Mouse (Mus musculus) heart, embryonic 14.5 days (tissue): ENCODE measurements around the gene Mrpl27. TPM values are rescaled to one million over a fixed set of nuclear protein-coding genes. Genes with fewer than 3 reads are reported as not detected.

Experiments
- ATAC-seq: fragments of 200-750 bp; cut with Nextera tagmentation; 2 replicates; pipeline ENCODE4 v1.8.0; 2017; ENCODE audit warnings: low read depth, moderate TSS enrichment; ENCODE audit not compliant: insufficient number of reproducible peaks, insufficient read depth, low FRiP score
- H3K27ac ChIP-seq, 2 experiments: fragments of 200-500 bp in 1 of 2; fragments of 300-500 bp in 1 of 2; sonication (generic) in 1 of 2; replicated peaks in 1 of 2; 2 replicates each; pipeline ENCODE4 v1.5.1; 2012 to 2014; ENCODE audit warnings: low read depth in 2 of 2, low read length in 2 of 2, control low read depth in 1 of 2, mild to moderate bottlenecking in 1 of 2, mixed read lengths in 1 of 2; ENCODE audit not compliant: control insufficient read depth in 1 of 2, insufficient read depth in 1 of 2
- H3K27me3 ChIP-seq: fragments of 300-500 bp; sonication (generic); 2 replicates; pipeline ENCODE4 v1.6.1; 2014; ENCODE audit warnings: mild to moderate bottlenecking, low read length, control low read depth; ENCODE audit not compliant: control insufficient read depth, insufficient read depth
- H3K36me3 ChIP-seq: fragments of 300-500 bp; sonication (generic); 2 replicates; pipeline ENCODE4 v1.6.1; 2014; ENCODE audit warnings: mild to moderate bottlenecking, control low read depth, low read length, mixed read lengths; ENCODE audit not compliant: control insufficient read depth, insufficient read depth
- H3K4me1 ChIP-seq, 2 experiments: fragments of 200-500 bp in 1 of 2; fragments of 300-500 bp in 1 of 2; sonication (generic) in 1 of 2; 2 replicates each; pipeline ENCODE4 v1.6.1; 2012 to 2014; ENCODE audit warnings: low read length in 2 of 2, control low read depth in 1 of 2, mixed read lengths in 1 of 2; ENCODE audit not compliant: control insufficient read depth in 2 of 2, insufficient read depth in 2 of 2
- H3K4me2 ChIP-seq: fragments of 300-500 bp; sonication (generic); 2 replicates; pipeline ENCODE4 v1.6.1; 2014; ENCODE audit warnings: mild to moderate bottlenecking, low read length
- H3K4me3 ChIP-seq, 2 experiments: fragments of 200-500 bp in 1 of 2; fragments of 300-500 bp in 1 of 2; sonication (generic) in 1 of 2; 2 replicates each; pipeline ENCODE4 v1.5.1; 2012 to 2014; ENCODE audit warnings: low read length in 2 of 2, mild to moderate bottlenecking in 2 of 2, control low read depth in 1 of 2, low read depth in 1 of 2, moderate library complexity in 1 of 2; ENCODE audit not compliant: control insufficient read depth in 1 of 2, insufficient read depth in 1 of 2
- H3K9ac ChIP-seq: fragments of 300-500 bp; sonication (generic); 2 replicates; pipeline ENCODE4 v1.6.1; 2014; ENCODE audit warnings: mild to moderate bottlenecking, low read length
- H3K9me3 ChIP-seq: fragments of 300-500 bp; sonication (generic); 2 replicates; pipeline ENCODE4 v1.6.1; 2016; ENCODE audit warnings: low read length, control low read depth; ENCODE audit not compliant: control insufficient read depth
- WGBS: fragments of 180-500 bp; shearing (Covaris S2); extraction: QIAGEN DNeasy Blood & Tissue Kit; methylation state at CpG from one replicate; pipeline ENCODE4 v1.1.7; 2014; 5-methylcytosine and 5-hydroxymethylcytosine counted together
- polyA plus RNA-seq: library from polyadenylated mRNA; unstranded; fragments of >200 nt; fragmentation: Nextera tagmentation; extraction: Ambion mirVana; gene quantifications from 2 replicates; pipeline ENCODE4 v1.2.1, GENCODE M21; 2014

Gene Mrpl27
- polyA plus RNA-seq, 1 experiment from 2014 or later, result 147 TPM

GRCm38 (mm10) chr11:94676308-94676707, 22.7 kb downstream of the Mrpl27 start:
- ATAC-seq, result no peak
- 0 out of 2 replicates have a peak, but pooled peaks cover 3% of the 10 kb centered on the region for H3K9me3 ChIP-seq
- H3K4me2 ChIP-seq, result peak overlapping the region; percentile 88
- no peaks in the 10 kb centered on the region for H3K36me3 ChIP-seq
- H3K27me3 ChIP-seq, result no peaks in the 10 kb centered on the region
- H3K27ac ChIP-seq, result no peak overlapping the region
- H3K9ac ChIP-seq, result peak overlapping the region; percentile 97
- H3K4me1 ChIP-seq, result peaks cover 15 to 21% of the 10 kb centered on the region in 2 experiments
- peak overlapping the region; percentile 79 to 95 for H3K4me3 ChIP-seq
- 41% methylated on average over 4 of the region's 4 CpGs for WGBS

- under 1% methylated on average over 77 of the region's 82 CpGs for WGBS
- Histone ChIP-seq H3K4me3 (peak within 1 kb of the TSS; percentile 79 to 95), H3K4me2 (peak within 1 kb of the TSS; percentile 88), H3K9ac (peak within 1 kb of the TSS; percentile 97), H3K4me1 (peaks cover 17 to 21% of the 10 kb centered on the region in 2 experiments), H3K36me3 (no peaks in the 10 kb centered on the region), H3K9me3 (0 out of 2 replicates have a peak, but pooled peaks cover 3% of the 10 kb centered on the region), H3K27ac (peak within 1 kb of the TSS; percentile 47 to 84), H3K27me3 (no peaks in the 10 kb centered on the region)
- ATAC-seq, result peak; percentile 92
Observed at GRCm38 (mm10) chr11:94676754-94677606, 23.4 kb downstream of the Mrpl27 start, which contains the start of gene Xylt2. Gene Xylt2 (minus strand): TSS chr11:94677515.

DNA sequence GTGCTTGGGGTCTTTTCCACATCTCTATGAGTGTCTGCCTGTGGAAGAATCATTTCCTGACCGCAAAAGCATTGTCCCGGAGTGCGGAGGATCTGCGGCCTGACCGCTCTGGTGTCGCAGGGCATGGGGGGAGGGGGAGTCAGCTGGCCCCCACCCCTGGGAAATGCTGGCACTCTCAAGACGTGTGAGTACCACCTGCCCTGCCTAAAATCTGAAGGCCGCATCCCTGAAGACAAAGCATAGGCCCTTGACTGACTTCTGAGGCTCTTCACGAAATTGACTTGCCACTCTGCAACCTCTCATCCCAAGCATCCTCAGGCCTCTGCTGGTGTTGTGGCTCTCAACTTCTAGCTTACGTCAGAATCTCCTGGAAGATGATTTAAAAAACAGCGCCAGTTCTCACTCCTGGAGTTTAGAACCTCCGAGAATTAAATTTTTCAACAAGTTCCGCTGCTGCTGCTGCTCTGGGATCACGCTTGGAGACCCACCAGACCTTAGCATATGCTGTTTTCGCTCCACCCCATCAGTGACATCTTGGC, 24.1 kb downstream of the Mrpl27 start:
- Histone ChIP-seq H3K9ac (peak overlapping the region; percentile 97), H3K9me3 (0 out of 2 replicates have a peak, but pooled peaks cover 3% of the 10 kb centered on the region), H3K27me3 (no peaks in the 10 kb centered on the region), H3K27ac (no peak overlapping the region), H3K4me1 (peaks cover 17 to 21% of the 10 kb centered on the region in 2 experiments), H3K4me2 (peak overlapping the region; percentile 88), H3K36me3 (no peaks in the 10 kb centered on the region), H3K4me3 (peak overlapping the region; percentile 79 to 95)
- ATAC-seq, result no peak; the same call in 1 of the 2 replicates
- WGBS, result 31% methylated on average over 15 of the region's 15 CpGs

DNA sequence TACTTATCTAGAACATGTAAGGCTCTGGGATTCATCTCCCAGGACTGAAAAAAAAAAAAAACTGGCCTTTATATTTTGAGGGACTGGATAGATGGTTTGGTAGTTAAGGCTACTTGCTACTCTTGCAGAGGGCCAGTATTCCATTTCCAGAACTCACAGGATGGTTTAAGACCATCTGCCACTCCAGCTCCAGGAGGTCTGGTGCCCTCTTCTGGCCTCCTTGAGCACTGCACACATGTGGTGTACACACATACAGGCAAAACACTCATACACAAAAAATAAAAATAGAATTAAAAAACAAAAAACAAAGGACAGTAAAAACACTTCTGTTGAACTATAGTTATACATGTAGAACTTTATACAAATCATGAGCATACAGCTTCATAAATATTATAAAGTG, 27.1 kb downstream of the Mrpl27 start:
- no peak overlapping the region for H3K4me2 ChIP-seq
- no peaks in the 10 kb centered on the region for H3K36me3 ChIP-seq
- H3K4me1 ChIP-seq, result peaks cover 11 to 12% of the 10 kb centered on the region in 2 experiments
- H3K4me3 ChIP-seq, result no peak overlapping the region
- ATAC-seq, result no peak
- H3K27ac ChIP-seq, result no peak overlapping the region
- H3K9me3 ChIP-seq, result 0 out of 2 replicates have a peak, but pooled peaks cover 3% of the 10 kb centered on the region
- H3K9ac ChIP-seq, result no peak overlapping the region
- no peaks in the 10 kb centered on the region for H3K27me3 ChIP-seq

DNA sequence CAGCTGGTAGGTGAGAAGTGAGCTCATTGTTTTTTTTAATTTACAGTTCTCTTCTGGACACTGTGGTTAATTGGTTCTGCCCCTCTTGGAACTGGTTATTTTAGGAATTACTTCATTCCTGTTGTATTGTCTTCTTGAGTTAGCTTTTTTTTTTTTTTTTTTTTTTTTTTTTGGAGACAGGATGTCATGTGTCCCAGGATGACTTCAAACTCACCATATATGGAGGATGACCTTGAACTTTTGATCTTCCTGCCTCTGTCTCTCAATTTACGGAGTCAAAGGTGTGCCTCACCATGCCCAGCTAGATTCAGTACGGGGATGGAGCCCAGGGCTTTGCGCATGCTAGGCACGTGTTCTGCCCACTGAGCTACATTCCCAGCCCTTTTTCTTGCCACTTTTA, 28.1 kb downstream of the Mrpl27 start:
- H3K4me2 ChIP-seq, result no peak overlapping the region
- no peak overlapping the region for H3K9ac ChIP-seq
- H3K27ac ChIP-seq, result no peak overlapping the region
- 0 out of 2 replicates have a peak, but pooled peaks cover 3% of the 10 kb centered on the region for H3K9me3 ChIP-seq
- H3K4me1 ChIP-seq, result peaks cover 2 to 5% of the 10 kb centered on the region in 2 experiments; a peak in 2 of 4 replicates
- no peak for ATAC-seq
- 78% methylated on average over 4 of the region's 4 CpGs for WGBS
- H3K4me3 ChIP-seq, result no peak overlapping the region
- H3K27me3 ChIP-seq, result no peaks in the 10 kb centered on the region
- H3K36me3 ChIP-seq, result no peaks in the 10 kb centered on the region

- Histone ChIP-seq H3K9me3 (0 out of 2 replicates have a peak, but pooled peaks cover 3% of the 10 kb centered on the region), H3K4me1 (peaks cover 2 to 5% of the 10 kb centered on the region in 2 experiments; a peak in 1 of 4 replicates), H3K27me3 (no peaks in the 10 kb centered on the region), H3K9ac (no peak overlapping the region), H3K36me3 (no peaks in the 10 kb centered on the region), H3K4me3 (no peak overlapping the region), H3K27ac (no peak overlapping the region), H3K4me2 (no peak overlapping the region)
- WGBS, result 78% methylated on average over 7 of the region's 7 CpGs
- ATAC-seq, result no peak
Observed at GRCm38 (mm10) chr11:94682427-94682826, 28.9 kb downstream of the Mrpl27 start.

GRCm38 (mm10) chr11:94687178-94687577, 33.6 kb downstream of the Mrpl27 start:
- H3K27me3 ChIP-seq, result no peaks in the 10 kb centered on the region
- H3K9ac ChIP-seq, result no peak overlapping the region
- no peaks in the 10 kb centered on the region for H3K9me3 ChIP-seq
- H3K4me3 ChIP-seq, result no peak overlapping the region
- H3K4me1 ChIP-seq, result no peaks in the 10 kb centered on the region; a peak in 1 of 4 replicates
- ATAC-seq, result no peak
- no peak overlapping the region for H3K27ac ChIP-seq
- no peak overlapping the region for H3K4me2 ChIP-seq
- no peaks in the 10 kb centered on the region for H3K36me3 ChIP-seq
- WGBS, result 64% methylated on average over 6 of the region's 6 CpGs
